Mouse (Mus musculus): ENCODE measurements around the gene Cyp4v3. TPM values are rescaled to one million over a fixed set of nuclear protein-coding genes. Genes with fewer than 3 reads are reported as not detected.
"Not testable (repeated sequence)": the region's sequence is repeated elsewhere in the genome, so short reads cannot be mapped to it uniquely, and the experiment has no call there.

The Cyp4v3 gene
- polyA plus RNA-seq, 1 experiment from 2014 or later = 0.76 TPM

DNA sequence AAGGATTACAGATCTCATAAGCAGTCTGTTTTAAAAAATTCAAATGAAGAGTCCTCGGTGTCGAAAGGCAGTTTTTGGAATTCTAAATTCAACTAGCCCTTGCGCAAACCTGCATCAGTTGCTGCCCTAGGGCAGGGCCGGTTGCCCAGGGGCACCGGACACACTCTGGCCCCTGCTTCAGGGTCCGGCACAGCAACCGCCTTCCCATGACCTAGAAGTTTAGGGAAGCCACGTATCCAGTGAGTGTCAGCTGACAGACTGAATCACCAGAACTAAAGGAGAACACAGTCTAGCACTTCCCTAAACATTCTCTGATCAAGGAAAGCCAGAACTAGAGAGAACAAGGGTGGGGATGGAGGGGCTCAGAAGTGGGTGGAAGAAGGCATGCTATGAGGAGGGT is 477 bp upstream of the Cyp4v3 start:
- no peak for ATAC-seq (ENCODE audit: insufficient number of reproducible peaks, insufficient read depth, low FRiP score, low read depth)
- H3K27ac ChIP-seq (replicated peaks in 1 of 2; ENCODE audit: control insufficient read depth in 1 of 2, insufficient read depth in 1 of 2, low read depth in 2 of 2, low read length in 2 of 2) = no peak overlapping the region

DNA sequence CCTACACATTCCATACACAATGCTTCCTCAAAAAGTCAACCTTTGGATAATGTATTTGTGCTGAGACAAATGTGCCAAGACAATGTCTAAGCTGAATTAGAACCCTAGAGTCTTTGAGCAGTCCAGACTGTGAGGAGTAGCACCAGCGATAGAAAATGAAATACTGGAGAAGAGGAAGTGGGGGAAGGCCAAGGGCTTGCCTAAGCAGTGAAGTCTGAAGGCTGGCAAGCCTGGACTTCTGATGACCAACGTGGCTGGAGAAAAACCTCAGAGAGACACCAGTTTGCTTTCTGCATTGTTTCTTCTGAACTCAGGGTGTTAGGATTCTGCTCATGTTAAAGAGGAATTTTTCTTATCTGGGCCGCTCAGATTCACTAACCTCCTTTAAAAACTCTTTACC is 2.2 kb downstream of the Cyp4v3 start:
- H3K9me3 ChIP-seq (ENCODE audit: control insufficient read depth, low read length) = no peaks in the 10 kb centered on the region

More for the DNA sequence above, 477 bp upstream of the Cyp4v3 start:
- 4% methylated on average over 8 of the region's 8 CpGs for WGBS
- H3K4me2 ChIP-seq (ENCODE audit: low read length) = peak overlapping the region; percentile 77
- H3K4me3 ChIP-seq (ENCODE audit: control insufficient read depth in 1 of 2, insufficient read depth in 1 of 2, low read depth in 1 of 2, low read length in 2 of 2) = peak overlapping the region; percentile 56 to 71
- H3K9me3 ChIP-seq (ENCODE audit: control insufficient read depth, low read length) = no peaks in the 10 kb centered on the region
- peaks cover 3 to 5% of the 10 kb centered on the region in 2 experiments; a peak in 1 of 4 replicates for H3K4me1 ChIP-seq (ENCODE audit: control insufficient read depth in 2 of 2, insufficient read depth in 2 of 2, low read length in 2 of 2)
- no peaks in the 10 kb centered on the region for H3K27me3 ChIP-seq (ENCODE audit: control insufficient read depth, insufficient read depth, low read length)
- peak overlapping the region; percentile 65 for H3K9ac ChIP-seq (ENCODE audit: low read length)
- no peaks in the 10 kb centered on the region for H3K36me3 ChIP-seq (ENCODE audit: control insufficient read depth, insufficient read depth, low read length)

DNA sequence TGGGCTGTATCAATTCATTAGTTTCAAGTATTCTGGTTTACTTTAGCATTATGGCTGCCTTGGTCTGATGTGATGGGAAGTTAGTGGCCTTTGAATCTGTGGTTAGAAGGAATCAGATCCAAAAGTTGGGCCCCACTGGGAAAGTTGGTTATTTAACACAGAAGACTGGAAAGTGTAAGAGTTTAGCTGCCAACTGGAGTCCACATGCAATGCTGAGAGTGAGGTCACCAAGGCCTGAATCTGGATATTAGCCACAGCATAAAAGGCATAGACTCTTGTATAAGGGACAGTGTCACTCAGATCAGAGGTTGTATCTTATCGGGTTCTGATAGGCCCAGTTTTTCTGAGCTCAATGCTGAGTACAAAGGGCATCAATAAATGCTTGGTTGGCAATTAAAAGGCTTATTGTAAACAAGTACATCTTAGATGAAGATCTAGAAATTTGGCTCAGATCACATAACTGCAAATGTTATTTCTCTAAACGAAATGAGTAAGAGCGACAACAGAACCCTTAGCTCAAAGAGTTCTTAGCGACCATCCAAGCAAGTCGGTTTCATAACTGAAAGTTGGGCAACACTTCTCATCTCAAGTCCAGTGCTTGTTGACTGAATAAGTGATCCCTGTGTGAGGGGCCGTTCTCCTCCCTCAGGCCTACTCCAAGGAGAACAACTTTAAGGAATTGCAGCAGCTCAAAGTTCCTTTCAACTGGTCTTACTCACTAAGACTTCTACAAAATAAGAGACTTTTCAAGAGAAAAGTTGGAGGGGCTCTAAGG is 3.6 kb downstream of the Cyp4v3 start:
- Histone ChIP-seq H3K36me3 (ENCODE audit: control insufficient read depth, insufficient read depth, low read length) (no peaks in the 10 kb centered on the region), H3K9me3 (ENCODE audit: control insufficient read depth, low read length) (no peaks in the 10 kb centered on the region), H3K4me2 (ENCODE audit: low read length) (no peak overlapping the region), H3K4me3 (ENCODE audit: control insufficient read depth in 1 of 2, insufficient read depth in 1 of 2, low read depth in 1 of 2, low read length in 2 of 2) (no peak overlapping the region), H3K9ac (ENCODE audit: low read length) (no peak overlapping the region), H3K27ac (replicated peaks in 1 of 2; ENCODE audit: control insufficient read depth in 1 of 2, insufficient read depth in 1 of 2, low read depth in 2 of 2, low read length in 2 of 2) (no peak overlapping the region), H3K27me3 (ENCODE audit: control insufficient read depth, insufficient read depth, low read length) (no peaks in the 10 kb centered on the region), H3K4me1 (ENCODE audit: control insufficient read depth in 2 of 2, insufficient read depth in 2 of 2, low read length in 2 of 2) (peaks cover 3 to 5% of the 10 kb centered on the region in 2 experiments; a peak in 1 of 4 replicates)
- 87% methylated on average over 6 of the region's 6 CpGs for WGBS
- ATAC-seq (ENCODE audit: insufficient number of reproducible peaks, insufficient read depth, low FRiP score, low read depth) = no peak

More for the DNA sequence above, 2.2 kb downstream of the Cyp4v3 start:
- H3K9ac ChIP-seq (ENCODE audit: low read length) = no peak overlapping the region
- peaks cover 3 to 5% of the 10 kb centered on the region in 2 experiments; a peak in 1 of 4 replicates for H3K4me1 ChIP-seq (ENCODE audit: control insufficient read depth in 2 of 2, insufficient read depth in 2 of 2, low read length in 2 of 2)
- H3K4me3 ChIP-seq (ENCODE audit: control insufficient read depth in 1 of 2, insufficient read depth in 1 of 2, low read depth in 1 of 2, low read length in 2 of 2) = no peak overlapping the region
- ATAC-seq (ENCODE audit: insufficient number of reproducible peaks, insufficient read depth, low FRiP score, low read depth) = no peak
- 59% methylated on average over 3 of the region's 3 CpGs for WGBS
- no peaks in the 10 kb centered on the region for H3K27me3 ChIP-seq (ENCODE audit: control insufficient read depth, insufficient read depth, low read length)
- no peaks in the 10 kb centered on the region for H3K36me3 ChIP-seq (ENCODE audit: control insufficient read depth, insufficient read depth, low read length)
- H3K27ac ChIP-seq (replicated peaks in 1 of 2; ENCODE audit: control insufficient read depth in 1 of 2, insufficient read depth in 1 of 2, low read depth in 2 of 2, low read length in 2 of 2) = no peak overlapping the region
- H3K4me2 ChIP-seq (ENCODE audit: low read length) = no peak overlapping the region

DNA sequence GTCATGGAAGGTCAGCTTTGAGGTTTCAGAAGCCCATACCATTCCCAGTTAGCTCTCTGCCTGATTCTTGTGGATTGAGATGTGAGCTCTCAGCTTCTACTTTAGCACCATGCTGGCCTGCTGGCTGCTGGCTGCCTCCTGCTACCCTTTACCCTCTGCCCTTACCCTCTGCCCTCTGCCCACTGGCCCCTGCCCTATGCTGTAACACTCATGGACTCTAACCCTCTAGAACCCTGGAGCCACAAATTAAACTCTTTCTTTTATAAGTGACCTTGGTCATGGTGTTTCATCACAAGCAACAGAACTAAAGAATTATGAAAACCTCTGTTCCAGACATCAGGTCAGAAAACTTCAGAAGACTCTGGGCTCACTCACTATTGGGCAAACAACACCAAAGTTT is 5.9 kb downstream of the Cyp4v3 start:
- not testable (repeated sequence) for ATAC-seq (ENCODE audit: insufficient number of reproducible peaks, insufficient read depth, low FRiP score, low read depth); H3K4me2 ChIP-seq (ENCODE audit: low read length); H3K4me3 ChIP-seq (ENCODE audit: control insufficient read depth in 1 of 2, insufficient read depth in 1 of 2, low read depth in 1 of 2, low read length in 2 of 2); H3K9me3 ChIP-seq (ENCODE audit: control insufficient read depth, low read length); H3K36me3 ChIP-seq (ENCODE audit: control insufficient read depth, insufficient read depth, low read length); H3K27me3 ChIP-seq (ENCODE audit: control insufficient read depth, insufficient read depth, low read length); H3K9ac ChIP-seq (ENCODE audit: low read length); H3K4me1 ChIP-seq (ENCODE audit: control insufficient read depth in 2 of 2, insufficient read depth in 2 of 2, low read length in 2 of 2); H3K27ac ChIP-seq (replicated peaks in 1 of 2; ENCODE audit: control insufficient read depth in 1 of 2, insufficient read depth in 1 of 2, low read depth in 2 of 2, low read length in 2 of 2)

DNA sequence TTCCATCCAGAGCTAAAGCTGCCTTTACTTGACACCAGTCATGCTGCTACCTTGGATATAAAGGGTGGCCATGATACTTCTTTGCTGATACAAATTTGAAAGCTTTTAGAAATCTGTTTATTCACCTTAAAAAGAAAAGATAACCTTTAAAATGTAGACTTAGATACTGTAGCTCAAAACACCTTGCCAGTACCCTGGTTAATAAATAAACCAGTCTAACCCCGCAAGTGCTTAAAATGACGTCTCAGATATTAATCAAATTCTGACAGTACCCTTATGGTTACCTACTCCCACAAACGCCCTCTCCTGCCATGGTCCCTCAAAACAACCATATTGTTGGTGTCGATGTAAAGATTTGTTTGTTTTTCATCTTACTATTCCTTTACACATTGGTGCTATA is 8.9 kb downstream of the Cyp4v3 start:
- Histone ChIP-seq H3K27me3 (ENCODE audit: control insufficient read depth, insufficient read depth, low read length) (no peaks in the 10 kb centered on the region), H3K4me1 (ENCODE audit: control insufficient read depth in 2 of 2, insufficient read depth in 2 of 2, low read length in 2 of 2) (no peaks in the 10 kb centered on the region; a peak in 1 of 4 replicates), H3K4me3 (ENCODE audit: control insufficient read depth in 1 of 2, insufficient read depth in 1 of 2, low read depth in 1 of 2, low read length in 2 of 2) (no peak overlapping the region), H3K27ac (replicated peaks in 1 of 2; ENCODE audit: control insufficient read depth in 1 of 2, insufficient read depth in 1 of 2, low read depth in 2 of 2, low read length in 2 of 2) (no peak overlapping the region), H3K9ac (ENCODE audit: low read length) (no peak overlapping the region), H3K4me2 (ENCODE audit: low read length) (no peak overlapping the region), H3K36me3 (ENCODE audit: control insufficient read depth, insufficient read depth, low read length) (no peaks in the 10 kb centered on the region), H3K9me3 (ENCODE audit: control insufficient read depth, low read length) (no peaks in the 10 kb centered on the region)
- ATAC-seq (ENCODE audit: insufficient number of reproducible peaks, insufficient read depth, low FRiP score, low read depth) = no peak
- 78% methylated on average over 4 of the region's 4 CpGs for WGBS

DNA sequence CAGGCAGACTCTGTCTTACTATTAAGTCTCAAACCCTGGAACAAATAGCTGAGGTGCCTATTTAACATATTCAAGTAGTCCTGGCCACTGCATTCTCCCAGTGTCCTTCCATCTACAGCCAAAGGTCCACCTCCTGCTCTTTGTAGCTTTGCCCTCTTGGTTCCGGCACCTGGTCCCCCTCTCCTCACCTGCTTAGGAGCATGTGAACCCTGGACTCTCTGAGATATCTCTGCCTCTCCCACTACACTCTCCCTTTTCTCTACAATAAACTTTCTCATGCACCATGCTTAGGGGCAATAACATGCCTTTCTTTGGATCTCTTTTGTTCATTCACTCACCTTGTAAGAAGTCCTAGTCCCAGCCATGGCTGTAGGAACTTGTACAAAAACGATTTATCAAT is 11.7 kb downstream of the Cyp4v3 start:
- Histone ChIP-seq H3K4me3 (ENCODE audit: control insufficient read depth in 1 of 2, insufficient read depth in 1 of 2, low read depth in 1 of 2, low read length in 2 of 2) (no peak overlapping the region), H3K9me3 (ENCODE audit: control insufficient read depth, low read length) (no peaks in the 10 kb centered on the region), H3K4me1 (ENCODE audit: control insufficient read depth in 2 of 2, insufficient read depth in 2 of 2, low read length in 2 of 2) (no peaks in the 10 kb centered on the region; a peak in 1 of 4 replicates), H3K36me3 (ENCODE audit: control insufficient read depth, insufficient read depth, low read length) (no peaks in the 10 kb centered on the region), H3K4me2 (ENCODE audit: low read length) (no peak overlapping the region), H3K27ac (replicated peaks in 1 of 2; ENCODE audit: control insufficient read depth in 1 of 2, insufficient read depth in 1 of 2, low read depth in 2 of 2, low read length in 2 of 2) (no peak overlapping the region), H3K27me3 (ENCODE audit: control insufficient read depth, insufficient read depth, low read length) (no peaks in the 10 kb centered on the region), H3K9ac (ENCODE audit: low read length) (no peak overlapping the region)
- WGBS = 79% methylated on average over 2 of the region's 2 CpGs
- ATAC-seq (ENCODE audit: insufficient number of reproducible peaks, insufficient read depth, low FRiP score, low read depth) = no peak

DNA sequence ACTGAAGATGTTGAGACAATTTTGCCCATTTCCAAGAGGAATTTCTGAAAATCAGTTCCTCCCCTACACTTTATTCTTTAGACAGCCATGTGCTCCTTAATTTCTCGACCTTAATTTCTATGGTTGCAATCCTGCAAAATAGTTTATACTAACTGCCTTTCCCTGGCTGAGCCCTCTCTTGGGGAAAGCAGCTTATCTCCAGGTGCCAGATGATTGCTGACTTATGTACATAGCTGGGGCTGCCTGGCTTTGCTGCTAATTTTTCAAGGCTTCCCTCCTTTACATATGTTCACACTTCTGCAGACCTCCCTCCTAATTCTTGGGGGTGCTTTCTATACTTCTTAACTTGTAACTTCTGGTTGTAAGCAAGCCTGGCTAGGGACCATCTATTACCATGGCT is 12.1 kb downstream of the Cyp4v3 start:
- WGBS = 38% methylated on average over 1 of the region's 1 CpGs
- no peak overlapping the region for H3K27ac ChIP-seq (replicated peaks in 1 of 2; ENCODE audit: control insufficient read depth in 1 of 2, insufficient read depth in 1 of 2, low read depth in 2 of 2, low read length in 2 of 2)
- no peaks in the 10 kb centered on the region for H3K27me3 ChIP-seq (ENCODE audit: control insufficient read depth, insufficient read depth, low read length)
- no peaks in the 10 kb centered on the region for H3K36me3 ChIP-seq (ENCODE audit: control insufficient read depth, insufficient read depth, low read length)
- H3K4me2 ChIP-seq (ENCODE audit: low read length) = no peak overlapping the region
- H3K4me1 ChIP-seq (ENCODE audit: control insufficient read depth in 2 of 2, insufficient read depth in 2 of 2, low read length in 2 of 2) = no peaks in the 10 kb centered on the region; a peak in 1 of 4 replicates
- ATAC-seq (ENCODE audit: insufficient number of reproducible peaks, insufficient read depth, low FRiP score, low read depth) = no peak
- no peaks in the 10 kb centered on the region for H3K9me3 ChIP-seq (ENCODE audit: control insufficient read depth, low read length)
- H3K9ac ChIP-seq (ENCODE audit: low read length) = no peak overlapping the region
- no peak overlapping the region for H3K4me3 ChIP-seq (ENCODE audit: control insufficient read depth in 1 of 2, insufficient read depth in 1 of 2, low read depth in 1 of 2, low read length in 2 of 2)

DNA sequence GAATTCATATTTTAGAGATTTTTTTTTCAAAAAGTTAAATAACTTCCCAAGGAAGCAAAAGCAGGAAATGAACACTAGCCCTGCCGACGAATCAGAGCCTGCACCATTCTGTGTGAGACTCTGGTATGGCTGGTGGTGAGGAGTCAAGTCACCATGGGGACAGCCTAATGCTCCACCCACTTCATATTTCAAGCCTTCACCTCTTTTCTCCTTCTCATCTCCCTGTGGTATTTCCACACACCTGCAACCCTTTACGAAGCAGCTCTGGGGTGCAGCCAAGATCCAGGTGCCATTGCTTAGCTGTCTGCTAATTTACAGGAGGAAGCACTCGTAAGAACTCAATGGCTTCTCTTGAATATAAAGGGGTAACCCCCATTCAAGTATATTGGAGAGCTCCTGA is 22.0 kb downstream of the Cyp4v3 start:
- Histone ChIP-seq H3K9ac (ENCODE audit: low read length) (no peak overlapping the region), H3K36me3 (ENCODE audit: control insufficient read depth, insufficient read depth, low read length) (no peaks in the 10 kb centered on the region), H3K4me3 (ENCODE audit: control insufficient read depth in 1 of 2, insufficient read depth in 1 of 2, low read depth in 1 of 2, low read length in 2 of 2) (no peak overlapping the region), H3K4me2 (ENCODE audit: low read length) (no peak overlapping the region), H3K4me1 (ENCODE audit: control insufficient read depth in 2 of 2, insufficient read depth in 2 of 2, low read length in 2 of 2) (no peaks in the 10 kb centered on the region), H3K27ac (replicated peaks in 1 of 2; ENCODE audit: control insufficient read depth in 1 of 2, insufficient read depth in 1 of 2, low read depth in 2 of 2, low read length in 2 of 2) (no peak overlapping the region), H3K9me3 (ENCODE audit: control insufficient read depth, low read length) (no peaks in the 10 kb centered on the region), H3K27me3 (ENCODE audit: control insufficient read depth, insufficient read depth, low read length) (no peaks in the 10 kb centered on the region)
- WGBS = 83% methylated on average over 4 of the region's 4 CpGs
- ATAC-seq (ENCODE audit: insufficient number of reproducible peaks, insufficient read depth, low FRiP score, low read depth) = no peak

All from heart, embryonic 14.5 days (tissue).